Comparison of ENCODE assay signal across 36 mouse cellular contexts in genomic region chr13:98276253-98276652, GRCm38 (mm10). TPM values are rescaled to one million over a fixed set of nuclear protein-coding genes. Genes with fewer than 3 reads are reported as not detected.
DNase-seq lines count a peak whose midpoint lies in the region; ATAC-seq and TF ChIP-seq lines count a peak whose summit lies in the region.
"Had no signal": no experiment of that assay in that cellular context is flagged by ENCODE, and none has a peak within 500 bp of the region (broad histone marks: within the 10 kb centered on the region; RNA-seq: fewer than 3 reads in every experiment).

No protein-coding gene starts in this region.

- peak overlapping the region; percentile 63 for H3K27ac ChIP-seq in heart, embryonic 13.5 days (replicated peaks)
- H3K27ac ChIP-seq in heart, embryonic 12.5 days (ENCODE audit: poor library complexity, severe bottlenecking), result no peak overlapping the region
- H3K27ac ChIP-seq in heart, postnatal 0 days (ENCODE audit: low read depth), result peak overlapping the region; percentile 74
- H3K27ac ChIP-seq in MEL (ENCODE audit: control insufficient read depth, low read depth, low read length), result peak overlapping the region; percentile 84
- H3K27ac ChIP-seq: embryonic facial prominence, embryonic 12.5 days; embryonic facial prominence, embryonic 15.5 days; forebrain, embryonic 12.5 days; forebrain, embryonic 15.5 days; hindbrain, embryonic 14.5 days; hindbrain, postnatal 0 days had no signal

- ATAC-seq in heart, embryonic 13.5 days (ENCODE audit: extremely low read depth, insufficient number of reproducible peaks, low FRiP score, low TSS enrichment), result no peak
- no peak for ATAC-seq in heart, embryonic 12.5 days (ENCODE audit: insufficient number of reproducible peaks, low FRiP score)
- ATAC-seq in heart, postnatal 0 days (ENCODE audit: insufficient read depth, low read depth), result no peak
- ATAC-seq: CD4-positive, CD25-positive, alpha-beta regulatory T cell, adult 4 months; forebrain, embryonic 15.5 days; hindbrain, postnatal 0 days; inflammation-experienced regulatory T-cells, adult 6 months; intestine, embryonic 16.5 days; Patski had no signal

- no peak overlapping the region for H3K4me2 ChIP-seq in heart, embryonic 13.5 days
- no peak overlapping the region for H3K4me2 ChIP-seq in heart, embryonic 12.5 days
- H3K4me2 ChIP-seq in heart, postnatal 0 days (ENCODE audit: low read depth, low read length), result no peak overlapping the region
- no peak overlapping the region for H3K4me2 ChIP-seq in myocyte (ENCODE audit: low read depth)
- H3K4me2 ChIP-seq: embryonic facial prominence, embryonic 12.5 days; embryonic facial prominence, embryonic 15.5 days; forebrain, embryonic 12.5 days; forebrain, embryonic 15.5 days; heart, embryonic 11.5 days; hindbrain, embryonic 14.5 days had no signal

- H3K27me3 ChIP-seq in heart, embryonic 13.5 days (replicated peaks), result no peaks in the 10 kb centered on the region
- H3K27me3 ChIP-seq in heart, embryonic 12.5 days (replicated peaks), result no peaks in the 10 kb centered on the region
- H3K27me3 ChIP-seq in heart, postnatal 0 days (ENCODE audit: control insufficient read depth, insufficient read depth, low read length), result no peaks in the 10 kb centered on the region
- H3K27me3 ChIP-seq in MEL (ENCODE audit: control insufficient read depth in 1 of 2, insufficient read depth in 2 of 2, low read length in 2 of 2) (no peaks in the 10 kb centered on the region), myocyte (ENCODE audit: control insufficient read depth, insufficient read depth, insufficient read length) (no peaks in the 10 kb centered on the region)
- H3K27me3 ChIP-seq: embryonic facial prominence, embryonic 12.5 days; embryonic facial prominence, embryonic 15.5 days; forebrain, embryonic 12.5 days; forebrain, embryonic 15.5 days; Patski had no signal

- H3K79me2 ChIP-seq in MEL (ENCODE audit: control insufficient read depth, insufficient read depth, low read length, poor library complexity) (no peaks in the 10 kb centered on the region), myocyte (ENCODE audit: control insufficient read depth, insufficient read depth) (no peaks in the 10 kb centered on the region)

- no peak for TF ChIP-seq POLR2A in MEL (IDR thresholded peaks at IDR 0.05; ENCODE audit: control insufficient read depth in 1 of 2, insufficient read depth in 1 of 2, low read depth in 1 of 2, low read length in 2 of 2, poor library complexity in 1 of 2)
- no peak for TF ChIP-seq POLR2A in myocyte (IDR thresholded peaks at IDR 0.05; ENCODE audit: insufficient read length, low read depth)

- no peak for TF ChIP-seq CTCF in heart, postnatal 0 days (IDR thresholded peaks at IDR 0.05; ENCODE audit: low read depth)
- TF ChIP-seq CTCF in MEL (IDR thresholded peaks at IDR 0.05 in 2 of 3, conservative IDR thresholded peaks at IDR 0.05 in 1 of 3; ENCODE audit: control insufficient read depth in 1 of 3, insufficient read depth in 1 of 3, low read depth in 2 of 3, low read length in 3 of 3, poor library complexity in 1 of 3, severe bottlenecking in 1 of 3), result no peak

- no peak overlapping the region for H3ac ChIP-seq in myocyte (ENCODE audit: control insufficient read depth, insufficient read length)

- DNase-seq in heart, postnatal 0 days (ENCODE audit: low spot score), result no peak
- no peak for DNase-seq in heart, postnatal 4 days
- DNase-seq in MEL (ENCODE audit: low read depth, low spot score), result no peak
- DNase-seq in cerebellum, postnatal 10 days, result no peak
- DNase-seq: cerebellum, adult 18-20 months; cerebellum, adult 9-10 months; cerebellum, postnatal 25 days; gastrocnemius, postnatal 10 days; gastrocnemius, postnatal 36 days; kidney, adult 2 months had no signal

- no peak overlapping the region for H3K4me3 ChIP-seq in heart, embryonic 13.5 days
- H3K4me3 ChIP-seq in heart, embryonic 12.5 days, result no peak overlapping the region
- H3K4me3 ChIP-seq in heart, postnatal 0 days (ENCODE audit: low read depth, low read length), result no peak overlapping the region
- no peak overlapping the region for H3K4me3 ChIP-seq in MEL (ENCODE audit: control insufficient read depth in 1 of 2, insufficient read depth in 1 of 2, low read depth in 2 of 2, low read length in 2 of 2)
- H3K4me3 ChIP-seq in myocyte, result no peak overlapping the region
- H3K4me3 ChIP-seq: embryonic facial prominence, embryonic 12.5 days; embryonic facial prominence, embryonic 15.5 days; erythroblast, embryonic 14.5 days; forebrain, embryonic 12.5 days; forebrain, embryonic 15.5 days had no signal

- 79% methylated on average over 7 of the region's 7 CpGs for WGBS in heart, embryonic 13.5 days
- 84% methylated on average over 7 of the region's 7 CpGs for WGBS in heart, embryonic 12.5 days
- WGBS in heart, postnatal 0 days, result 84% methylated on average over 7 of the region's 7 CpGs

- H3K4me1 ChIP-seq in heart, embryonic 13.5 days, result peaks cover 14% of the 10 kb centered on the region
- H3K4me1 ChIP-seq in heart, embryonic 12.5 days (replicated peaks), result peaks cover 9% of the 10 kb centered on the region; the same call in 1 of the 2 replicates
- H3K4me1 ChIP-seq in heart, postnatal 0 days (ENCODE audit: control insufficient read depth, insufficient read depth), result peaks cover 13% of the 10 kb centered on the region; the same call in 1 of the 2 replicates
- peaks cover 23 to 31% of the 10 kb centered on the region in 2 experiments for H3K4me1 ChIP-seq in MEL (ENCODE audit: control insufficient read depth in 1 of 2, insufficient read depth in 2 of 2, low read length in 2 of 2)
- H3K4me1 ChIP-seq: embryonic facial prominence, embryonic 12.5 days; embryonic facial prominence, embryonic 15.5 days; forebrain, embryonic 12.5 days; forebrain, embryonic 15.5 days had no signal

- no peak for TF ChIP-seq RAD21 in MEL (IDR thresholded peaks at IDR 0.05; ENCODE audit: low read depth, low read length)

- no peak overlapping the region for H3K9ac ChIP-seq in heart, embryonic 13.5 days
- no peak overlapping the region for H3K9ac ChIP-seq in heart, embryonic 12.5 days
- H3K9ac ChIP-seq in heart, postnatal 0 days (replicated peaks; ENCODE audit: low read depth, low read length), result no peak overlapping the region
- H3K9ac ChIP-seq in MEL (ENCODE audit: control insufficient read depth, low read depth, low read length, poor library complexity, severe bottlenecking), result no peak overlapping the region
- H3K9ac ChIP-seq: embryonic facial prominence, embryonic 12.5 days; embryonic facial prominence, embryonic 15.5 days; forebrain, embryonic 12.5 days; forebrain, embryonic 15.5 days; hindbrain, embryonic 14.5 days had no signal

- no peaks in the 10 kb centered on the region for H3K9me3 ChIP-seq in heart, embryonic 13.5 days
- no peaks in the 10 kb centered on the region for H3K9me3 ChIP-seq in heart, embryonic 12.5 days (replicated peaks)
- H3K9me3 ChIP-seq in heart, postnatal 0 days (replicated peaks; ENCODE audit: control insufficient read depth, low read length), result no peaks in the 10 kb centered on the region
- H3K9me3 ChIP-seq in MEL (replicated peaks; ENCODE audit: insufficient read depth, low read length), result no peaks in the 10 kb centered on the region
- H3K9me3 ChIP-seq: embryonic facial prominence, embryonic 12.5 days; embryonic facial prominence, embryonic 15.5 days; forebrain, embryonic 12.5 days; forebrain, embryonic 15.5 days had no signal

- TF ChIP-seq EP300 in heart, postnatal 0 days (IDR thresholded peaks at IDR 0.05; ENCODE audit: low read depth), result no peak
- TF ChIP-seq EP300 in MEL (IDR thresholded peaks at IDR 0.05; ENCODE audit: low read depth in 1 of 2, low read length in 2 of 2), result no peak

- peaks cover 37% of the 10 kb centered on the region for H3K36me3 ChIP-seq in heart, embryonic 13.5 days
- peaks cover 33% of the 10 kb centered on the region for H3K36me3 ChIP-seq in heart, embryonic 12.5 days
- peaks cover 35% of the 10 kb centered on the region for H3K36me3 ChIP-seq in heart, postnatal 0 days (replicated peaks; ENCODE audit: control insufficient read depth, insufficient read depth, low read length)
- H3K36me3 ChIP-seq in MEL (ENCODE audit: control insufficient read depth in 1 of 2, insufficient read depth in 2 of 2, low read length in 2 of 2) (peaks cover 6 to 35% of the 10 kb centered on the region in 2 experiments), myocyte (ENCODE audit: control insufficient read depth, insufficient read depth) (peaks cover 18% of the 10 kb centered on the region)

RNA-seq across cellular contexts. Expression of gene Gm21976, which starts 3.4 kb away (rescaled TPM):
- polyA plus RNA-seq in heart, embryonic 13.5 days (2015; fragmentation: Nextera tagmentation; extraction: Ambion mirVana), result not detected in 2 replicates
- not detected in 2 replicates for polyA plus RNA-seq in heart, embryonic 12.5 days (2016; fragmentation: Nextera tagmentation; extraction: Ambion mirVana)
- not detected in 2 replicates for total RNA-seq in heart, postnatal 0 days (2014; rRNA removed; ENCODE audit: low replicate concordance)
- 0.16 TPM in 1 of 2 replicates, not detected in the other for polyA plus RNA-seq in heart, postnatal 0 days (2015; fragmentation: Nextera tagmentation; extraction: Ambion mirVana)
- total RNA-seq in heart, postnatal 4 days (2021), result not detected
- not detected in 2 replicates for total RNA-seq in MEL (2012; rRNA removed)
- polyA plus RNA-seq in MEL (2012; ENCODE audit: insufficient read depth in 1 of 2, insufficient read length in 2 of 2, low read depth in 1 of 2, low replicate concordance in 2 of 2, missing spikeins in 1 of 2), result not detected
- not detected for polyA plus RNA-seq in myocyte (2012; fragmentation: generic; extraction: Trizol)
- total RNA-seq: adrenal gland, adult 18-20 months; adrenal gland, postnatal 10 days; adrenal gland, postnatal 36 days; common myeloid progenitor, adult 5-6 weeks; ES-E14; gastrocnemius, adult 18-20 months; gastrocnemius, postnatal 10 days; gastrocnemius, postnatal 36 days; granulocyte monocyte progenitor cell, adult 5-6 weeks; heart, postnatal 25 days; hindbrain, postnatal 0 days had no signal
- polyA plus RNA-seq: C2C12; CD4-positive, CD25-positive, alpha-beta regulatory T cell, adult 4 months; embryonic facial prominence, embryonic 12.5 days; erythroblast, embryonic 14.5 days; forebrain, embryonic 12.5 days; forebrain, embryonic 15.5 days; heart, embryonic 11.5 days; hindbrain, embryonic 11.5 days; hindbrain, embryonic 14.5 days; hindbrain, postnatal 0 days; inflammation-experienced regulatory T-cells, adult 6 months; intestine, embryonic 16.5 days; kidney, adult 2 months; kidney, embryonic 14.5 days; Patski had no signal

RNA-seq across cellular contexts. Expression of gene Ankra2, which starts 13.4 kb away (rescaled TPM):
- 14.1 and 14.8 TPM in 2 replicates for polyA plus RNA-seq in heart, embryonic 13.5 days (2015; fragmentation: Nextera tagmentation; extraction: Ambion mirVana)
- 16.1 and 18.5 TPM in 2 replicates for polyA plus RNA-seq in heart, embryonic 12.5 days (2016; fragmentation: Nextera tagmentation; extraction: Ambion mirVana)
- 12.3 and 40.9 TPM in 2 replicates for total RNA-seq in heart, postnatal 0 days (2014; rRNA removed; ENCODE audit: low replicate concordance)
- 18.5 and 19.3 TPM in 2 replicates for polyA plus RNA-seq in heart, postnatal 0 days (2015; fragmentation: Nextera tagmentation; extraction: Ambion mirVana)
- total RNA-seq in heart, postnatal 4 days (2021), result 10 to 100 TPM; 20.8 to 21.8 TPM
- total RNA-seq in MEL (2012; rRNA removed), result 8.1 and 10.4 TPM in 2 replicates
- polyA plus RNA-seq in MEL (2012; ENCODE audit: insufficient read depth in 1 of 2, insufficient read length in 2 of 2, low read depth in 1 of 2, low replicate concordance in 2 of 2, missing spikeins in 1 of 2) (10 to 100 TPM in 1 of 2 experiments, not detected in 1; 14.7 TPM), myocyte (2012; fragmentation: generic; extraction: Trizol) (9.0 TPM)

RNA-seq across cellular contexts. Expression of gene Utp15, which starts 13.4 kb away (rescaled TPM):
- polyA plus RNA-seq in heart, embryonic 13.5 days (2015; fragmentation: Nextera tagmentation; extraction: Ambion mirVana), result 13.5 and 15.0 TPM in 2 replicates
- 19.2 and 19.7 TPM in 2 replicates for polyA plus RNA-seq in heart, embryonic 12.5 days (2016; fragmentation: Nextera tagmentation; extraction: Ambion mirVana)
- 8.5 and 13.9 TPM in 2 replicates for total RNA-seq in heart, postnatal 0 days (2014; rRNA removed; ENCODE audit: low replicate concordance)
- polyA plus RNA-seq in heart, postnatal 0 days (2015; fragmentation: Nextera tagmentation; extraction: Ambion mirVana), result 6.5 and 7.7 TPM in 2 replicates
- total RNA-seq in heart, postnatal 4 days (2021), result 10 to 100 TPM in 1 of 2 experiments, 1 to 10 TPM in 1; 9.7 to 11.6 TPM
- 50.8 and 60.8 TPM in 2 replicates for total RNA-seq in MEL (2012; rRNA removed)
- polyA plus RNA-seq in MEL (2012; ENCODE audit: insufficient read depth in 1 of 2, insufficient read length in 2 of 2, low read depth in 1 of 2, low replicate concordance in 2 of 2, missing spikeins in 1 of 2) (10 to 100 TPM in 1 of 2 experiments, not detected in 1; 40.3 TPM), myocyte (2012; fragmentation: generic; extraction: Trizol) (7.3 TPM)

RNA-seq across cellular contexts. Expression of gene Btf3, which starts 40.6 kb away (rescaled TPM):
- 385 and 447 TPM in 2 replicates for polyA plus RNA-seq in heart, embryonic 13.5 days (2015; fragmentation: Nextera tagmentation; extraction: Ambion mirVana)
- polyA plus RNA-seq in heart, embryonic 12.5 days (2016; fragmentation: Nextera tagmentation; extraction: Ambion mirVana), result 474 and 476 TPM in 2 replicates
- total RNA-seq in heart, postnatal 0 days (2014; rRNA removed; ENCODE audit: low replicate concordance), result 208 and 210 TPM in 2 replicates
- 384 and 393 TPM in 2 replicates for polyA plus RNA-seq in heart, postnatal 0 days (2015; fragmentation: Nextera tagmentation; extraction: Ambion mirVana)
- total RNA-seq in heart, postnatal 4 days (2021), result 100 to 1,000 TPM; 291 to 301 TPM
- total RNA-seq in MEL (2012; rRNA removed), result 1,152 and 1,208 TPM in 2 replicates
- 1,000 to 10,000 TPM in 1 of 2 experiments, 100 to 1,000 TPM in 1; 227 to 1,291 TPM for polyA plus RNA-seq in MEL (2012; ENCODE audit: insufficient read depth in 1 of 2, insufficient read length in 2 of 2, low read depth in 1 of 2, low replicate concordance in 2 of 2, missing spikeins in 1 of 2)
- polyA plus RNA-seq in myocyte (2012; fragmentation: generic; extraction: Trizol), result 1,134 TPM
